Mouse (Mus musculus) testis, adult 2 months (tissue): ENCODE measurements around the gene Hpn.

Source experiments
- CTCF ChIP-seq: fragments of 200-500 bp; IDR thresholded peaks from 2 replicates; pipeline ENCODE4 v1.5.1; 2012; ENCODE audit warnings: low read depth, mild to moderate bottlenecking, inconsistent platforms, low read length, moderate library complexity; ENCODE audit not compliant: control insufficient read depth, insufficient read depth, insufficient replicate concordance
- POLR2A ChIP-seq: fragments of 200-500 bp; IDR thresholded peaks from 2 replicates; pipeline ENCODE4 v1.6.1; 2012; ENCODE audit warnings: low read depth, mild to moderate bottlenecking, inconsistent platforms, low read length, moderate library complexity; ENCODE audit not compliant: control insufficient read depth

GRCm38 (mm10) chr7:31080611-31081010 is 34.5 kb downstream of the Hpn start:
- TF ChIP-seq POLR2A (no peak), CTCF (no peak)
